Mouse (Mus musculus): Measurements from ENCODE around the gene Ankrd36. TPM values are rescaled to one million over a fixed set of nuclear protein-coding genes. Genes with fewer than 3 reads are reported as not detected.

Ankrd36 gene
- polyA plus RNA-seq, 1 experiment from 2014 or later, result not detected

- Histone ChIP-seq H3K9ac (ENCODE audit: low read length) (no peak overlapping the region), H3K27ac (ENCODE audit: low read depth) (no peak overlapping the region), H3K4me3 (ENCODE audit: low read depth, low read length) (no peak overlapping the region), H3K4me1 (replicated peaks; ENCODE audit: control insufficient read depth, insufficient read depth, low read length) (no peaks in the 10 kb centered on the region), H3K27me3 (replicated peaks; ENCODE audit: control insufficient read depth, insufficient read depth, low read length) (no peaks in the 10 kb centered on the region), H3K4me2 (ENCODE audit: low read length) (no peak overlapping the region), H3K36me3 (ENCODE audit: control insufficient read depth, insufficient read depth, low read length) (no peaks in the 10 kb centered on the region), H3K9me3 (ENCODE audit: control insufficient read depth, low read length) (no peaks in the 10 kb centered on the region)
- ATAC-seq (replicated peaks; ENCODE audit: low FRiP score, low TSS enrichment, low read depth) (no peak), DNase-seq (ENCODE audit: low spot score) (no peak)
- WGBS, result 52% methylated on average over 3 of the region's 3 CpGs
These were observed 9.2 kb upstream of the Ankrd36 start for GRCm38 (mm10) chr11:5560273-5560672.

- no peak for ATAC-seq (replicated peaks; ENCODE audit: low FRiP score, low TSS enrichment, low read depth)
- no peak overlapping the region for H3K4me2 ChIP-seq (ENCODE audit: low read length)
- WGBS, result 32% methylated on average over 9 of the region's 9 CpGs
- no peak overlapping the region for H3K27ac ChIP-seq (ENCODE audit: low read depth)
- H3K4me1 ChIP-seq (replicated peaks; ENCODE audit: control insufficient read depth, insufficient read depth, low read length), result no peaks in the 10 kb centered on the region
- H3K9ac ChIP-seq (ENCODE audit: low read length), result no peak overlapping the region
- no peak overlapping the region for H3K4me3 ChIP-seq (ENCODE audit: low read depth, low read length)
- H3K9me3 ChIP-seq (ENCODE audit: control insufficient read depth, low read length), result no peaks in the 10 kb centered on the region
- H3K27me3 ChIP-seq (replicated peaks; ENCODE audit: control insufficient read depth, insufficient read depth, low read length), result no peaks in the 10 kb centered on the region
- H3K36me3 ChIP-seq (ENCODE audit: control insufficient read depth, insufficient read depth, low read length), result no peaks in the 10 kb centered on the region
- DNase-seq (ENCODE audit: low spot score), result no peak
These were observed 6.7 kb upstream of the Ankrd36 start for GRCm38 (mm10) chr11:5562625-5563268.

- Histone ChIP-seq H3K36me3 (ENCODE audit: control insufficient read depth, insufficient read depth, low read length) (no peaks in the 10 kb centered on the region), H3K9ac (ENCODE audit: low read length) (no peak overlapping the region), H3K4me3 (ENCODE audit: low read depth, low read length) (no peak overlapping the region), H3K27ac (ENCODE audit: low read depth) (no peak overlapping the region), H3K9me3 (ENCODE audit: control insufficient read depth, low read length) (no peaks in the 10 kb centered on the region), H3K4me1 (replicated peaks; ENCODE audit: control insufficient read depth, insufficient read depth, low read length) (no peaks in the 10 kb centered on the region), H3K4me2 (ENCODE audit: low read length) (no peak overlapping the region), H3K27me3 (replicated peaks; ENCODE audit: control insufficient read depth, insufficient read depth, low read length) (no peaks in the 10 kb centered on the region)
- DNase-seq (ENCODE audit: low spot score) (no peak), ATAC-seq (replicated peaks; ENCODE audit: low FRiP score, low TSS enrichment, low read depth) (no peak)
- 67% methylated on average over 6 of the region's 6 CpGs for WGBS
These were observed 5.6 kb upstream of the Ankrd36 start for GRCm38 (mm10) chr11:5563898-5564297.

- Histone ChIP-seq H3K36me3 (ENCODE audit: control insufficient read depth, insufficient read depth, low read length) (no peaks in the 10 kb centered on the region), H3K4me2 (ENCODE audit: low read length) (no peak overlapping the region), H3K9ac (ENCODE audit: low read length) (no peak overlapping the region), H3K27me3 (replicated peaks; ENCODE audit: control insufficient read depth, insufficient read depth, low read length) (no peaks in the 10 kb centered on the region), H3K4me1 (replicated peaks; ENCODE audit: control insufficient read depth, insufficient read depth, low read length) (no peaks in the 10 kb centered on the region), H3K27ac (ENCODE audit: low read depth) (no peak overlapping the region), H3K9me3 (ENCODE audit: control insufficient read depth, low read length) (no peaks in the 10 kb centered on the region), H3K4me3 (ENCODE audit: low read depth, low read length) (no peak overlapping the region)
- DNase-seq (ENCODE audit: low spot score) (no peak), ATAC-seq (replicated peaks; ENCODE audit: low FRiP score, low TSS enrichment, low read depth) (no peak)
- 87% methylated on average over 3 of the region's 3 CpGs for WGBS
These were observed 3.9 kb upstream of the Ankrd36 start for GRCm38 (mm10) chr11:5565596-5565995.

GRCm38 (mm10) chr11:5566506-5566905 is 3.0 kb upstream of the Ankrd36 start:
- no peak for ATAC-seq (replicated peaks; ENCODE audit: low FRiP score, low TSS enrichment, low read depth)
- Histone ChIP-seq H3K9me3 (ENCODE audit: control insufficient read depth, low read length) (no peaks in the 10 kb centered on the region), H3K27ac (ENCODE audit: low read depth) (no peak overlapping the region), H3K9ac (ENCODE audit: low read length) (no peak overlapping the region), H3K36me3 (ENCODE audit: control insufficient read depth, insufficient read depth, low read length) (no peaks in the 10 kb centered on the region), H3K4me3 (ENCODE audit: low read depth, low read length) (no peak overlapping the region), H3K27me3 (replicated peaks; ENCODE audit: control insufficient read depth, insufficient read depth, low read length) (no peaks in the 10 kb centered on the region), H3K4me2 (ENCODE audit: low read length) (no peak overlapping the region), H3K4me1 (replicated peaks; ENCODE audit: control insufficient read depth, insufficient read depth, low read length) (no peaks in the 10 kb centered on the region)
- WGBS, result 64% methylated on average over 2 of the region's 2 CpGs
- DNase-seq (ENCODE audit: low spot score), result no peak

- WGBS, result 87% methylated on average over 6 of the region's 6 CpGs
These were observed 1.8 kb upstream of the Ankrd36 start for GRCm38 (mm10) chr11:5567654-5568053.

GRCm38 (mm10) chr11:5568082-5568481 is 1.4 kb upstream of the Ankrd36 start:
- Histone ChIP-seq H3K4me1 (replicated peaks; ENCODE audit: control insufficient read depth, insufficient read depth, low read length) (no peaks in the 10 kb centered on the region), H3K4me2 (ENCODE audit: low read length) (no peak overlapping the region), H3K27me3 (replicated peaks; ENCODE audit: control insufficient read depth, insufficient read depth, low read length) (no peaks in the 10 kb centered on the region), H3K27ac (ENCODE audit: low read depth) (no peak overlapping the region), H3K36me3 (ENCODE audit: control insufficient read depth, insufficient read depth, low read length) (no peaks in the 10 kb centered on the region), H3K9ac (ENCODE audit: low read length) (no peak overlapping the region), H3K4me3 (ENCODE audit: low read depth, low read length) (no peak overlapping the region), H3K9me3 (ENCODE audit: control insufficient read depth, low read length) (no peaks in the 10 kb centered on the region)
- ATAC-seq (replicated peaks; ENCODE audit: low FRiP score, low TSS enrichment, low read depth) (no peak), DNase-seq (ENCODE audit: low spot score) (no peak)
- 83% methylated on average over 5 of the region's 5 CpGs for WGBS

More at GRCm38 (mm10) chr11:5567654-5568053, 1.8 kb upstream of the Ankrd36 start:
- no peak for DNase-seq (ENCODE audit: low spot score)
- Histone ChIP-seq H3K27me3 (replicated peaks; ENCODE audit: control insufficient read depth, insufficient read depth, low read length) (no peaks in the 10 kb centered on the region), H3K9me3 (ENCODE audit: control insufficient read depth, low read length) (no peaks in the 10 kb centered on the region), H3K27ac (ENCODE audit: low read depth) (no peak overlapping the region), H3K4me1 (replicated peaks; ENCODE audit: control insufficient read depth, insufficient read depth, low read length) (no peaks in the 10 kb centered on the region), H3K9ac (ENCODE audit: low read length) (no peak overlapping the region), H3K4me2 (ENCODE audit: low read length) (no peak overlapping the region), H3K36me3 (ENCODE audit: control insufficient read depth, insufficient read depth, low read length) (no peaks in the 10 kb centered on the region), H3K4me3 (ENCODE audit: low read depth, low read length) (no peak overlapping the region)
- ATAC-seq (replicated peaks; ENCODE audit: low FRiP score, low TSS enrichment, low read depth), result no peak

- no peak overlapping the region for H3K4me2 ChIP-seq (ENCODE audit: low read length)
- no peak overlapping the region for H3K27ac ChIP-seq (ENCODE audit: low read depth)
- H3K27me3 ChIP-seq (replicated peaks; ENCODE audit: control insufficient read depth, insufficient read depth, low read length), result no peaks in the 10 kb centered on the region
- 87% methylated on average over 4 of the region's 4 CpGs for WGBS
- no peaks in the 10 kb centered on the region for H3K36me3 ChIP-seq (ENCODE audit: control insufficient read depth, insufficient read depth, low read length)
- no peak overlapping the region for H3K4me3 ChIP-seq (ENCODE audit: low read depth, low read length)
- DNase-seq (ENCODE audit: low spot score), result no peak
- H3K9me3 ChIP-seq (ENCODE audit: control insufficient read depth, low read length), result no peaks in the 10 kb centered on the region
- no peak for ATAC-seq (replicated peaks; ENCODE audit: low FRiP score, low TSS enrichment, low read depth)
- H3K4me1 ChIP-seq (replicated peaks; ENCODE audit: control insufficient read depth, insufficient read depth, low read length), result no peaks in the 10 kb centered on the region
- H3K9ac ChIP-seq (ENCODE audit: low read length), result no peak overlapping the region
These were observed 2.4 kb downstream of the Ankrd36 start for GRCm38 (mm10) chr11:5571856-5572255.

- Histone ChIP-seq H3K4me2 (ENCODE audit: low read length) (no peak overlapping the region), H3K9me3 (ENCODE audit: control insufficient read depth, low read length) (no peaks in the 10 kb centered on the region), H3K9ac (ENCODE audit: low read length) (no peak overlapping the region), H3K36me3 (ENCODE audit: control insufficient read depth, insufficient read depth, low read length) (no peaks in the 10 kb centered on the region), H3K27ac (ENCODE audit: low read depth) (no peak overlapping the region), H3K4me3 (ENCODE audit: low read depth, low read length) (no peak overlapping the region), H3K4me1 (replicated peaks; ENCODE audit: control insufficient read depth, insufficient read depth, low read length) (no peaks in the 10 kb centered on the region), H3K27me3 (replicated peaks; ENCODE audit: control insufficient read depth, insufficient read depth, low read length) (no peaks in the 10 kb centered on the region)
- no peak for ATAC-seq (replicated peaks; ENCODE audit: low FRiP score, low TSS enrichment, low read depth)
- DNase-seq (ENCODE audit: low spot score), result peak; percentile 38
- WGBS, result 90% methylated on average over 2 of the region's 2 CpGs
These were observed 4.3 kb downstream of the Ankrd36 start for GRCm38 (mm10) chr11:5573821-5574220.
